Mouse (Mus musculus) limb, embryonic 14.5 days (tissue): ENCODE results near the gene S1pr4. TPM values are rescaled to one million over a fixed set of nuclear protein-coding genes. Genes with fewer than 3 reads are reported as not detected.

ENCODE experiments used
- ATAC-seq: fragments of 200-750 bp; cut with Nextera tagmentation; 2 replicates; pipeline ENCODE4 v1.8.0; 2017; ENCODE audit warnings: low read depth, moderate number of reproducible peaks, moderate TSS enrichment; ENCODE audit not compliant: low FRiP score
- DNase-seq: peaks from one replicate; pipeline ENCODE4 v3.0.0-alpha.2; 2015; ENCODE audit warnings: low spot score
- H3K27ac ChIP-seq: fragments of 300-500 bp; sonication (generic); replicated peaks from 2 replicates; pipeline ENCODE4 v1.5.1; 2014; ENCODE audit warnings: low read depth, mild to moderate bottlenecking, low read length, moderate library complexity, mixed read lengths
- H3K27me3 ChIP-seq: fragments of 300-500 bp; sonication (generic); 2 replicates; pipeline ENCODE4 v1.6.1; 2014; ENCODE audit warnings: low read length, mixed read lengths; ENCODE audit not compliant: control insufficient read depth, insufficient read depth
- H3K36me3 ChIP-seq: fragments of 300-500 bp; sonication (generic); 2 replicates; pipeline ENCODE4 v1.6.1; 2014; ENCODE audit warnings: mild to moderate bottlenecking, low read length, moderate library complexity, mixed read lengths; ENCODE audit not compliant: control insufficient read depth, insufficient read depth
- H3K4me1 ChIP-seq: fragments of 300-500 bp; sonication (generic); 2 replicates; pipeline ENCODE4 v1.6.1; 2014; ENCODE audit warnings: antibody characterized with exemption, low read length, mixed read lengths; ENCODE audit not compliant: control insufficient read depth, insufficient read depth
- H3K4me2 ChIP-seq: fragments of 300-500 bp; sonication (generic); replicated peaks from 2 replicates; pipeline ENCODE4 v1.6.1; 2014; ENCODE audit warnings: low read depth, mild to moderate bottlenecking, low read length, moderate library complexity; ENCODE audit not compliant: severe bottlenecking
- H3K4me3 ChIP-seq: fragments of 300-500 bp; sonication (generic); replicated peaks from 2 replicates; pipeline ENCODE4 v1.5.1; 2014; ENCODE audit warnings: low read length
- H3K9ac ChIP-seq: fragments of 300-500 bp; sonication (generic); 2 replicates; pipeline ENCODE4 v1.6.1; 2014; ENCODE audit warnings: mild to moderate bottlenecking, low read depth, low read length, moderate library complexity; ENCODE audit not compliant: severe bottlenecking
- H3K9me3 ChIP-seq: fragments of 300-500 bp; sonication (generic); 2 replicates; pipeline ENCODE4 v1.6.1; 2016; ENCODE audit warnings: low read length; ENCODE audit not compliant: control insufficient read depth
- POLR2A ChIP-seq: fragments of 200-500 bp; IDR thresholded peaks from 2 replicates; pipeline ENCODE4 v1.8.0; 2012; ENCODE audit warnings: inconsistent platforms, mild to moderate bottlenecking, moderate library complexity, borderline replicate concordance; ENCODE audit not compliant: insufficient read depth, insufficient read length; ENCODE audit errors: extremely low read depth
- WGBS: fragments of 180-500 bp; shearing (Covaris S2); extraction: QIAGEN DNeasy Blood & Tissue Kit; methylation state at CpG from one replicate; pipeline ENCODE4 v1.1.7; 2014; 5-methylcytosine and 5-hydroxymethylcytosine counted together
- polyA plus RNA-seq, 2 experiments: library from polyadenylated mRNA; depleted of rRNA in 1 of 2; stranded (reverse) in 1 of 2; unstranded in 1 of 2; fragments of >200 nt; fragmentation: Nextera tagmentation in 1 of 2; extraction: Ambion mirVana in 1 of 2; gene quantifications; 2 replicates each; pipeline versions ENCODE4 v1.2.1 to v1.2.3; 2012 to 2014

S1pr4 gene
- polyA plus RNA-seq, 2 experiments = 0.50 to 0.66 TPM

DNA sequence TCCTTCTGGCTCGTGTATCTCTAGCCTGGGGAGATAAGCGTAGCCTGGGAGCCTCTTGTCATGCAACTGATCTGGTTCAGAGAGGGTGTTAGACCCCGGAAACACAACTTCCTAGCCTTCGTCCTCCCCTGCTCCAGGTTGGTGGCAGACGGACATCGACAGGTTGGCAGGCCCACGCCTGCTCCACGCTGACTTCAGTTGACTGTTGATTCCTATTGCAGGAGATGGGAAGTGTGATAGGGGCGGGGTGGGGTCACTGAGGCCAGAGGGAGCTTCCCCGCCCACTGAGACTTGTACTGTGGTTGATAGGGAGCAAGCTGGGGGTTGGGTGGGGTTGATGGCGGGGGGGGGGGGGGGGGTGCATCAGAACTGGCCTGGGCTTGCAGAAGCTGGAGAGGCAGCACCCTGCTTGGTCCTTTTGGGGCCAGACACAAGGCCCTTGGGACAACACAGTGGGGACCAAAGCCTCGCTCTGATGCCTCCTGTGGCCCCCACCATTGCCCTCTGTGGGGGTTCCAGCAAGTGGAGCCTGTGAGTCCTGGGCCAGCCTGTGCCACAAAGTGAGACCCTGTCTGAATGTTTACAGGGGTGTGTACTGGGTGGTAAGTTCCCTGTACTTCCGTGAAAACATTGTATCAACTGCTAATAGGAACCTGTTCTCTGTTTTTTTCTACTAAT, 25.2 kb upstream of the S1pr4 start:
- H3K9me3 ChIP-seq = no peaks in the 10 kb centered on the region
- H3K36me3 ChIP-seq = peaks cover 21% of the 10 kb centered on the region
- no peak overlapping the region for H3K4me3 ChIP-seq
- ATAC-seq = no peak
- no peak for TF ChIP-seq POLR2A
- H3K4me2 ChIP-seq = no peak overlapping the region
- no peaks in the 10 kb centered on the region; the same call in 1 of the 2 replicates for H3K27me3 ChIP-seq
- WGBS = 51% methylated on average over 12 of the region's 13 CpGs
- H3K4me1 ChIP-seq = no peaks in the 10 kb centered on the region
- DNase-seq = no peak
- H3K9ac ChIP-seq = no peak overlapping the region
- no peak overlapping the region for H3K27ac ChIP-seq

DNA sequence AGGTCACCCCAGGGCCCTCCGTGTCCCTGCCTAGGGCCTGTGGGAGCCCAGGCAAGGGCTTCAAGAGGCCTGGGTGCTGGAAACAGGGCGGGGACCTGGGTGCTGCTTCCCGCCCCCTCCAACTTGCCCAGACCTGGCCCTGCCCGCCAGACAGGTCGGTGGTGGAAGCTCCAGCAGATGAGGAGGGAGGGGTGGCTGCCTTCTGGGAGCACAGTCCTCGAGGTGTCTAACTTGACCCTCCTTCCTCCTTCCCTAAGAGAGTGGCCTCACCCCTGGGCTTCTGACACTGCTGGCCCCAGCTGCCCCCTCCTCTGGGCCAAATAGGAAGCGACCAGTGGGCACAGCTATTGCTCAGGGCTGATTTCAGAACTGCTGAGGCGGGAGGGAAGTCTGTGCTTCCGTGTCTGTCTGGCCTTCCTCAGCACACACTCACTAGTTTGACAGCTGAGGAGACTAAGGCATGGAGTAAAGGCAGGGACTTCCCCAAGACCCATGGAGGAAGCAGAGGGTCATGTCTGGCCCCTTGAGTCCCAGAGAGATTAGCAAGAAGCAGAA, 24.2 kb upstream of the S1pr4 start, which contains the start of gene Gna15:
Gna15 (minus strand) TSS at position 175 of the 555 bp plus-strand sequence.
- Histone ChIP-seq H3K27me3 (no peaks in the 10 kb centered on the region; the same call in 1 of the 2 replicates), H3K4me1 (no peaks in the 10 kb centered on the region), H3K4me2 (no peak within 1 kb of the TSS; the same call in 1 of the 2 replicates), H3K27ac (no peak within 1 kb of the TSS; the same call in 1 of the 2 replicates), H3K36me3 (peaks cover 11% of the 10 kb centered on the region), H3K9ac (peak within 1 kb of the TSS; percentile 25; the same call in 1 of the 2 replicates), H3K9me3 (no peaks in the 10 kb centered on the region), H3K4me3 (no peak within 1 kb of the TSS)
- no peak for TF ChIP-seq POLR2A
- ATAC-seq (no peak), DNase-seq (no peak)
- WGBS = 23% methylated on average over 9 of the region's 9 CpGs

DNA sequence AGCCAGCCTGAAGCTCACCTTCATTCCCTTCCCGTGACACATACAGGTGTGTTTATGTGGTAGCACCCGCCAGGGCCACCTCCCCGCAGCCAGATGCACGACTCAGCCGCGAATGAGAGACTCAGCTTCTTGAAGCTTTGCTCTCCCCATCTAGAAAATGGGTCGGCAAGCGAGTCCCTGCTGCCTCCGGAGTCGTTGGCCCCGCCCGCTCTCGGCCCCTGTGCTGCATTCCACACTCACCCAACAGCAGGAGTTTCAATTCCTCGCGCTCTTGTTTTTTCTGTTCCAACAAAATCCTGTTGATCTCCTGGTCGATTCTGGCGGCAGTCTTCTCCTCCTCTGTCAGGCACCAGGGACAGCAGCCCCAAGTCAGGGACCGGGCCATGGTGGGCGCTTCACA, 23.6 kb upstream of the S1pr4 start:
- H3K4me1 ChIP-seq = no peaks in the 10 kb centered on the region
- H3K9ac ChIP-seq = peak overlapping the region; percentile 25; the same call in 1 of the 2 replicates
- no peak overlapping the region for H3K4me3 ChIP-seq
- no peak for TF ChIP-seq POLR2A
- H3K27ac ChIP-seq = no peak overlapping the region; the same call in 1 of the 2 replicates
- no peak overlapping the region; the same call in 1 of the 2 replicates for H3K4me2 ChIP-seq
- H3K9me3 ChIP-seq = no peaks in the 10 kb centered on the region
- WGBS = 15% methylated on average over 19 of the region's 19 CpGs
- ATAC-seq = no peak
- peaks cover 7% of the 10 kb centered on the region; the same call in 1 of the 2 replicates for H3K36me3 ChIP-seq
- H3K27me3 ChIP-seq = no peaks in the 10 kb centered on the region; the same call in 1 of the 2 replicates
- DNase-seq = no peak

DNA sequence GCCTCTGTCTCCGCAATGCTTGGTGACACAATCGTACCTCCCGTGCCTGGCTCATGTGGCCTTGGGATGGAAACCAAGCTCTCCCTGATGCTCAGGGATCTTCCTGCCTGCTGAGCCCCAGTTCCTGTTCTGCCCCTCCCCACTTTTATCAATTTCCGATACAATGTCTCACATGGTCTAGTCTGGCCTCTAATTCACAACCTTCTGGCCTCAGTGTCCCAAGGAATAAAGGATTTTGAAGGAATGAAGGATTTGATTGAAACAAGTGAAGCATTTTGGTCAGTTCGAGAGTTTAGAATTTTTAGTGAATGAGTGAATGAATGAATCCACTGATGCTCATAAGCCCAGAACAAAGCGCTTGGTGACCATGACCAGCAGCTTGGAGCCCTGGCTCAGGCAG, 23.2 kb upstream of the S1pr4 start:
- Histone ChIP-seq H3K27ac (no peak overlapping the region), H3K9me3 (no peaks in the 10 kb centered on the region), H3K27me3 (no peaks in the 10 kb centered on the region; the same call in 1 of the 2 replicates), H3K4me1 (no peaks in the 10 kb centered on the region), H3K4me2 (no peak overlapping the region), H3K9ac (no peak overlapping the region), H3K36me3 (peaks cover 4% of the 10 kb centered on the region; the same call in 1 of the 2 replicates), H3K4me3 (no peak overlapping the region)
- no peak for DNase-seq
- TF ChIP-seq POLR2A = no peak
- ATAC-seq = no peak
- 77% methylated on average over 6 of the region's 6 CpGs for WGBS

DNA sequence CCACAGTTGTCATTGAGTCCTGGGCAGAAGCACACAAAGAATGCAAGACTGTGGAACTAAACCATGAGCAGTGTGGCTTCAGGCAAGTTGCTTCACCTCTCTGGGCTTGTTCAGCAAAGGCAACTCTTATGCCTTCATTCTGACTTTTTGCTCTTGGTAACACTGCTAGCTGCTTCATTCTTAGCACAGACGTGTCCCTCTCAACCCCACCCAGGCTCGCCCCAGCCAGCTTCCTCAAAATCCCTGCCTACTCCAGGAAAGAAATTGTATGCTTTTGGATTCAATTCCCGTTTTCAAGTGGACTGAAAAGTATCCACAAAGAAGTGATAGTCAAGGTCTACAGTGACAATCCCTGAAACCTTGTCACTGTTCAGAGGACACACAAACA, 20.0 kb upstream of the S1pr4 start:
- Histone ChIP-seq H3K4me1 (no peaks in the 10 kb centered on the region), H3K36me3 (no peaks in the 10 kb centered on the region), H3K9ac (no peak overlapping the region), H3K4me2 (no peak overlapping the region), H3K9me3 (no peaks in the 10 kb centered on the region), H3K27ac (no peak overlapping the region), H3K27me3 (no peaks in the 10 kb centered on the region; the same call in 1 of the 2 replicates), H3K4me3 (no peak overlapping the region)
- TF ChIP-seq POLR2A = no peak
- no peak for DNase-seq
- 67% methylated on average over 3 of the region's 3 CpGs for WGBS
- ATAC-seq = no peak
